Comparison of ENCODE assay signal across 11 mouse cellular contexts in the genomic region with DNA sequence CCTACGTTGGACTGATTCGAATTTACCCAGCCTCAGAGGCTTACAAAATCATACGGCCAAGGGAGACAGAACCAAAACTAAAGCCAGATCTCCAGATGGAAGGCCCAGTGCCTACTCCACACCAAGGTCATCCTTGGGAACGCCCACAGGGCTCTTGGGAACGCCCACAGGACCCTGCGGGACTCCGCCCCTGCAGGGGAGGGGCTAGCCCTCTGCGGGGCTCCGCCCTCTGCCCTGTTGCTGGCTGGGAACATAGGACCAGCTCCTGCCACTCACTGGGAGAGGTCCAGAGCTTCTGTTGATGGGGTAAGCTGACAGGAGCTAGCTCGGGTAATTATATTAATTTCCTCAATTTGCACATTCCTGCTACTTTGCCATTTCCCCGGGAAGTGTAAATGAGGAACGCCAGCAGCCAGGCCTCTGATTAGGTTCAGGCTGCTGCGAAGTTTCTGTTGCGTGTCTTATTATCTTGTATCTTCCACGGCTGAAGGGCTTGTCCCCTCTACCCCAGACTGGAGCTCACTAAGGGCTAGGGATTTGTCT.
A peak's percentile ranks its signal among the peaks of the same experiment; 100 is the strongest.
DNase-seq lines count a peak whose midpoint lies in the region; ATAC-seq lines count a peak whose summit lies in the region.
"Had no signal": no experiment of that assay in that cellular context is flagged by ENCODE, and none has a peak within 500 bp of the region (broad histone marks: within the 10 kb centered on the region; RNA-seq: fewer than 3 reads in every experiment).

No protein-coding gene starts in this region.

- ATAC-seq in kidney, embryonic 14.5 days (ENCODE audit: low FRiP score, low TSS enrichment), result 0 out of 2 replicates have a peak, but pooled peaks have one; percentile 16
- no peak for ATAC-seq in kidney, embryonic 15.5 days (replicated peaks; ENCODE audit: low FRiP score)
- peak; percentile 49; the same call in 1 of the 2 replicates for ATAC-seq in forebrain, embryonic 12.5 days (ENCODE audit: low FRiP score)
- ATAC-seq: Patski had no signal

- peaks cover 12% of the 10 kb centered on the region; the same call in 1 of the 2 replicates for H3K27me3 ChIP-seq in kidney, embryonic 14.5 days (ENCODE audit: control insufficient read depth, insufficient read depth, low read length)
- H3K27me3 ChIP-seq in kidney, embryonic 15.5 days, result peaks cover 50% of the 10 kb centered on the region
- H3K27me3 ChIP-seq in forebrain, embryonic 12.5 days, result no peaks in the 10 kb centered on the region
- H3K27me3 ChIP-seq: Patski had no signal

- WGBS in kidney, embryonic 14.5 days, result 37% methylated on average over 15 of the region's 15 CpGs
- 42% methylated on average over 15 of the region's 15 CpGs for WGBS in kidney, embryonic 15.5 days
- WGBS in forebrain, embryonic 12.5 days, result 43% methylated on average over 15 of the region's 15 CpGs

- peaks cover 14% of the 10 kb centered on the region for H3K4me1 ChIP-seq in kidney, embryonic 14.5 days (ENCODE audit: control insufficient read depth, insufficient read depth, low read length)
- H3K4me1 ChIP-seq in kidney, embryonic 15.5 days, result peaks cover 22% of the 10 kb centered on the region
- H3K4me1 ChIP-seq in forebrain, embryonic 12.5 days, result peaks cover 33% of the 10 kb centered on the region

- no peak overlapping the region for H3K9ac ChIP-seq in kidney, embryonic 14.5 days (ENCODE audit: low read depth, low read length)
- no peak overlapping the region for H3K9ac ChIP-seq in kidney, embryonic 15.5 days
- H3K9ac ChIP-seq in forebrain, embryonic 12.5 days, result no peak overlapping the region

- no peak overlapping the region for H3K27ac ChIP-seq in kidney, embryonic 14.5 days (ENCODE audit: low read depth, low read length)
- H3K27ac ChIP-seq in kidney, embryonic 15.5 days, result no peak overlapping the region
- peak overlapping the region; percentile 57 for H3K27ac ChIP-seq in forebrain, embryonic 12.5 days

- no peak overlapping the region for H3K4me2 ChIP-seq in kidney, embryonic 14.5 days (replicated peaks; ENCODE audit: low read depth, low read length)
- no peak overlapping the region for H3K4me2 ChIP-seq in kidney, embryonic 15.5 days
- no peak overlapping the region for H3K4me2 ChIP-seq in forebrain, embryonic 12.5 days

- H3K4me3 ChIP-seq in kidney, embryonic 14.5 days (ENCODE audit: low read length), result no peak overlapping the region
- H3K4me3 ChIP-seq in kidney, embryonic 15.5 days (replicated peaks), result no peak overlapping the region
- no peak overlapping the region for H3K4me3 ChIP-seq in forebrain, embryonic 12.5 days (replicated peaks)

- no peaks in the 10 kb centered on the region for H3K9me3 ChIP-seq in kidney, embryonic 14.5 days (ENCODE audit: control insufficient read depth, low read length)
- H3K9me3 ChIP-seq in kidney, embryonic 15.5 days (replicated peaks), result no peaks in the 10 kb centered on the region
- no peaks in the 10 kb centered on the region for H3K9me3 ChIP-seq in forebrain, embryonic 12.5 days

- DNase-seq in thymus, postnatal 4 days, result peak; percentile 16
- DNase-seq in thymus, postnatal 14 days, result no peak
- peak; percentile 48 for DNase-seq in testis, postnatal 14 days (ENCODE audit: low spot score)
- DNase-seq in left cerebral cortex, adult 11 months (ENCODE audit: low spot score), result no peak
- DNase-seq in adipocyte (ENCODE audit: low spot score), result no peak
- DNase-seq: cerebellum, adult 9-10 months; heart, postnatal 36 days had no signal

- no peaks in the 10 kb centered on the region for H3K36me3 ChIP-seq in kidney, embryonic 14.5 days (ENCODE audit: control insufficient read depth, insufficient read depth, low read length)
- H3K36me3 ChIP-seq in kidney, embryonic 15.5 days, result no peaks in the 10 kb centered on the region
- 0 out of 2 replicates have a peak, but pooled peaks cover 1% of the 10 kb centered on the region for H3K36me3 ChIP-seq in forebrain, embryonic 12.5 days (replicated peaks)

Comparison
In these comparisons a context has a peak if more than half of its experiments do, and no peak if none do; other contexts are left out.
1. DNase-seq: peak in thymus, postnatal 4 days (single experiment) and testis, postnatal 14 days (single experiment); none in thymus, postnatal 14 days (single experiment), left cerebral cortex, adult 11 months (single experiment) and adipocyte (single experiment).